Mouse (Mus musculus) heart, postnatal 4 days (tissue): Measurements from ENCODE around the gene Olfr912. TPM values are rescaled to one million over a fixed set of nuclear protein-coding genes. Genes with fewer than 3 reads are reported as not detected.

Experiments used
- DNase-seq: peaks from one replicate; pipeline ENCODE4 v3.0.0; 2021
- total RNA-seq, 2 experiments: library from RNA; stranded (reverse); gene quantifications; 2 replicates each; pipeline ENCODE4 v1.2.3; 2021

Olfr912 gene
- total RNA-seq: not detected

- no peak for DNase-seq
These were observed at the start of gene Olfr912 for GRCm38 (mm10) chr9:38579878-38580277. Gene Olfr912 (plus strand): TSS chr9:38580178.

DNA sequence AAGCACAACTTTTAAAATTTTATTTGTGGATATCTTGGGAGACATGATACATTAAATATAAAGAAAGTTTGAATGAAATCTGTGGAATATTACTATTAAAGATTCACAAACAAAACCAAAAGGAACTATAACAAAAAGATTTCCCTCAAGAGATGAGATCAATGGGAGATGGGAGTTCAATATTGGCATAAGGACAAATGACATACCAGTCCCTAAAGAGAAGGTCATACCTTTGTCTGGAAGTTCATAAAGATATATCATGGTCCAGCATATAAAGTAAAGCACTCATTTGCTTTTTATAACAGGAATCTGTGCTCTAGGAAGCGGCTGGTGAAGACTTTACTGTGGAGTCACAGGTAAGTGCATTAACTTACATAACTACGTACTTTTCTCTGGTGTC, 42.4 kb upstream of the Olfr912 start, which contains the start of gene Olfr910:
Olfr910 (plus strand) TSS at position 301 of the 400 bp plus-strand sequence.
- no peak for DNase-seq

- no peak for DNase-seq
These were observed 11.1 kb downstream of the Olfr912 start for GRCm38 (mm10) chr9:38591056-38591455.

DNA sequence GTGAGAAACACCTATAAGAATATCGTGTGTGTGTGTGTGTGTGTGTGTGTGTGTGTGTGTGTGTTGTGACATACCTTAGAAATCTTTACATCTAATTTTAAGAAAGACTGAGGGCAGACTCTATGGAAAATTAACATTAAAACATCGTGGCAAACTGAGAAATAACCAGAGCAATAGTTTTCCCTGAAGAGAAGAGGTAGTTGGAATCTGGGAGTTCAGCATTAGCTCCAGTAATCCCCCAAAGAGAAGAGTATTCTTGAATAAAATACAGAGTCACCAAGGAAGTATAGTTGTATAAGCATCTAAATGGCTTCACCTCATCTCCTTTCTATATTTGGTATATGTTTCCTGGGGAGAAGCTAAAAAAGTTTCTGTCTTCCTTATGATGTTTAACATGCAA, 12.5 kb downstream of the Olfr912 start, which contains the start of gene Olfr913:
Olfr913 (plus strand) TSS at position 301 of the 400 bp plus-strand sequence.
- no peak for DNase-seq

GRCm38 (mm10) chr9:38604802-38605201, 24.8 kb downstream of the Olfr912 start, which contains the start of gene Olfr914:
Gene Olfr914 (plus strand): TSS chr9:38605102.
- DNase-seq: no peak

DNA sequence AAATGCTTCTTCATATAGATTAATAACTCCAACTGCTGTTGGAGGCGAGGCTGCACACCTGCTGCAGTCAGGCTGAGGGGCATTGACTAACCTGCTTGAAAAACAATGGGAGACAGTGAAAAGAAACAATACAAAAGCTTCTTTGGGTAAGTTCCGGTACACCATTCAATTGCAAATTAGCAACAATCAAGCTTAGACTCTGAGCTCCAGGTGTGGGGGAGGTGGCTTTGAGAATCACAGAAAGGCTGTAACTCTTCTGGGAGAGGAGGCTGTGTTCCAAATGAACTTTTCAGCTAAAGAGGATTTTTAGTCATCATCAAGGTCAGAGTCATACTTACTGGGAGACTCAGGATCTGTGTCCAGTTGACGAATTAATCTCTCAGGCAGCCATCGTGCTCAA, 52.4 kb downstream of the Olfr912 start:
- DNase-seq: no peak

Other genes starting within 250 kb of the Olfr912 start
- gene Olfr898, start 231.8 kb upstream of the Olfr912 start, total RNA-seq: not detected
- not detected for gene Olfr250, start 213.3 kb upstream of the Olfr912 start, total RNA-seq
- gene Olfr251, start 203.1 kb upstream of the Olfr912 start, total RNA-seq: not detected
- not detected for gene Olfr147, start 178.5 kb upstream of the Olfr912 start, total RNA-seq
- not detected for gene Olfr901, start 150.7 kb upstream of the Olfr912 start, total RNA-seq
- gene Olfr902, start 132.5 kb upstream of the Olfr912 start, total RNA-seq: not detected
- gene Olfr904, start 117.0 kb upstream of the Olfr912 start, total RNA-seq: not detected
- gene Olfr905, start 109.1 kb upstream of the Olfr912 start, total RNA-seq: not detected
- not detected for gene Olfr906, start 93.1 kb upstream of the Olfr912 start, total RNA-seq
- not detected for gene Olfr907, start 84.4 kb upstream of the Olfr912 start, total RNA-seq
- gene Olfr911-ps1, start 58.6 kb upstream of the Olfr912 start, total RNA-seq: not detected
- gene Olfr910, start 42.3 kb upstream of the Olfr912 start, total RNA-seq: not detected
- not detected for gene Olfr913, start 12.6 kb downstream of the Olfr912 start, total RNA-seq
- gene Olfr914, start 24.9 kb downstream of the Olfr912 start, total RNA-seq: not detected
- not detected for gene Olfr916, start 79.7 kb downstream of the Olfr912 start, total RNA-seq
- gene Olfr917, start 85.7 kb downstream of the Olfr912 start, total RNA-seq: not detected
- not detected for gene Olfr918, start 94.4 kb downstream of the Olfr912 start, total RNA-seq
- gene Olfr919, start 123.5 kb downstream of the Olfr912 start, total RNA-seq: not detected
- gene Vwa5a, start 138.1 kb downstream of the Olfr912 start, total RNA-seq: 10 to 100 TPM; 25.9 to 27.5 TPM
- under 1 TPM; 0.07 to 0.14 TPM for gene Olfr920, start 172.1 kb downstream of the Olfr912 start, total RNA-seq
- not detected for gene Olfr921, start 192.9 kb downstream of the Olfr912 start, total RNA-seq
- gene Olfr922, start 234.4 kb downstream of the Olfr912 start, total RNA-seq: not detected
- not detected for gene Olfr923, start 246.4 kb downstream of the Olfr912 start, total RNA-seq